Mouse (Mus musculus) gastrocnemius, postnatal 14 days (tissue): ENCODE data around the gene Iqca. TPM values are rescaled to one million over a fixed set of nuclear protein-coding genes. Genes with fewer than 3 reads are reported as not detected.

Experiments
- DNase-seq: peaks from one replicate; pipeline ENCODE4 v3.0.0; 2021; ENCODE audit warnings: mixed read lengths
- intact Hi-C: fragments of 180-260 bp; cut with DNase I; formaldehyde crosslinking; loops from one replicate; pipeline ENCODE4 v1.15.1; 2025; ENCODE audit warnings: low total_unique reads
- long read RNA-seq, 2 experiments: library from polyadenylated mRNA; stranded (forward); transcript quantifications; one replicate each; pipeline ENCODE4 v2.0.0; 2021
- total RNA-seq, 2 experiments: library from RNA; stranded (reverse); gene quantifications; 2 replicates each; pipeline ENCODE4 v1.2.3; 2021

The Iqca gene
- under 1 TPM in 1 of 2 experiments, not detected in 1; 0.16 TPM for total RNA-seq
- long read RNA-seq, experiment 1 = 0 reads
- long read RNA-seq, experiment 2, partial matches to known transcripts = 0 of 1 reads
- long read RNA-seq, experiment 2, other reads (novel, unspliced or antisense) = 1 of 1 reads

DNA sequence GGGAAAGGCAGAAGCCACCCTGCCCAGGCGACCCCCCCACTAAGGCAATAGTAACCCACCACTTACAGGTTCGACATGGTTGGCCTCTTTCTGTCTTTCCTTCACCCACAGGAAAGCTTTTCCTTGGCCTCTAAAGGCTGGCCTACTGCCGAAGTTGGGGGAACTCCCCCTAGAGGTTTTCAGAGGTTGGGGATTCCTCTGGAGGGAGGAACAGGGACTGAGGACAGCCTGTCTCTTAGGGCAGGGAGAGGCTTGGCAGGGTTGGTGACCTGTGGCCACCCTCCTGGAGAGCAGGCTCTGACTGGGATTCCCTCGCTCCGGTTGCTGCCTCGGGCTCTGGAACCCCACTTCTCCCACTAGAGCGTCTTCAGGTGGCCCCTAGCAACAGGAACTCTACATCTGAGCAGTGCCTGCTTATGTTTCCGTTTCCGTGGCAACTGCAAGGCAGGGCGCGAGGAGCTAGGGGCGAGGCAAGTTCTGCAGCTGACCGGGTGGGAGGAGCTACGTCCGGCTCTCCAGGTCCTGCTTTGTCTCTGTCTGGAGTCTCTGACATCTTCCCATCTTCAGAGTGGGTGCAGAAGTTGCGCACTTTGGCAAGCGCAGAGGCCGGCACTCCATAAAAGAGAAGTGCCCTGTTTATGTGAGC is at the start of gene Iqca:
Gene Iqca (minus strand): TSS at position 303 of the 646 bp plus-strand sequence.
- intact Hi-C loops = no loop called here
- peak; percentile 72 for DNase-seq

DNA sequence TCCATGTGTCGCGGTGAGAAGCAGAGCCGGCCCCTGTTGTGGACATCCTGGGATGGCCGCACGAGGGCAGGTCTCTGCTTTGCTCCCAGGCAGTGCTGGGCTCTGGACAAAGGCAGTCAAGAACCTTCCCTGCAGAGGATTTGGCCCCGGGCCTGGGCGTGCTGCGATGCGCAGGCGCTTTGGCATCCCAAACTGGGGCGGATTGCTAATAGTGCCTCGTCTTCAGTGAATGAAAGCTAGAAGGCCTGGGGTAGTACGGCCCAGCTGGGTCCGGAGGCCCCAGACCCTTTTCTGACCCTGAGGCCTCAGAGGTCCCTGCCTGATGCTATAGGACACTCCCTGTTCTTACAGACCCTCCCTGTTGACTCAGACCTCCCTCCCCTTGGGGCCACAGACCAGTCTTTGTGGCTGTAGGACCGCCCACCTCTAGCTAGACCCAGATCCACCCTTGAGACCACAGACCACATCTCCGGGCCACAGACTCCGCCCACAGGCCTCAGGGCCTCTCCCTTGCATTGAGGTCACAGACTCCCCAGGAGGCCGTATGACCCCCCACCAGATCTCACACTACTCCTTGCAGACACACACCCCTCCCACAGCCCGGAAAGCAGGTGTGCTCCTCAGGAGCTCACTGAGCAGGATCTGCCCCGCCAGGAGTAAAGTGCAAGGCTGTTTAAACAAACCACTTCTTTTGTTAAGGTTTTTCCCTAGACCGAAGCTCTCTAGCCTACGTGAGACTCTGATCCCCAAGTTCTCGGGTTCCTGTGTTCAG is 49.2 kb upstream of the Iqca start:
- intact Hi-C loops = loop anchor here (5.0 to 10.0 kb wide), 2 partner anchors 145 to 382 kb away; no protein-coding TSS in a partner anchor
- DNase-seq = peak; percentile 86

DNA sequence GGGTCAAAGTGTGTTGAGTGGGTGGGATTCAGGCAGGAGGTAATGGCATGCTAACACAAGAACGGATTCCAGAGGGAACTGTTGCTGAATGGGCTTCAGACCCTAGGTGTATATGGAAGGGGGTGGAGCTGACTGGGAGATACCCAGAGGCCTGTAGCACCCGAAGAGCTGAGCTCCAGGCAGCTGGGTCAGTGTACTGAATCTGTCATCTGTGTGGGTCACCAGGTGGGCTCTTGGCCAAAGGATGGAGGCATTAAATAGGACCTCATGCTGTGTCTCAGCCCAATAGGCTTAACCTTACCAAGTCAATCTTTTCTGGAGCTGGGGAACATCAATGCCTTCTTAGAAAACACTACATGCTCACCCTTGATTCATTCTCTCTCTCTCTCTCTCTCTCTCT is 48.5 kb upstream of the Iqca start:
- intact Hi-C loops = loop anchor here (5.0 to 10.0 kb wide), 2 partner anchors 144 to 383 kb away; no protein-coding TSS in a partner anchor
- no peak for DNase-seq

DNA sequence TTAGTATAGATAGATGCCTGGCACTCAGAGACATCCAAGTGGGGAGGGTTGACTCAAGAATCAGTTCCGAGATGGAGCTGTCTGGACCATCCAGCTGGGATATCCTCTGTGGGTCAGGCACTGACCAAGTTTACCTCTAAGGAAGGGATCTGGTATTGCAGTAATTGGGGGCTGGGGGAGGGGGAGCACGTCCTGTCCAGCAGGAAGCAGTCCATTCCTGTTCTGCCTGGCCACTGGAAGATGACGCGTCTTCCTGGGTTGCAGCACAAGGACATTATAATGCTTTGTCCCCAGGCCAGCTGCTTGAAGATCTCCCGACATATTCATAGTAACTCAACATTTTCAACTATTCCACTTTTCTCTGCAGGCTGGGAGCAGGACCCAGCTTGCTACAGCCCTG is 48.0 kb upstream of the Iqca start:
- intact Hi-C loops = loop anchor here (5.0 to 10.0 kb wide), 2 partner anchors 144 to 384 kb away; no protein-coding TSS in a partner anchor
- DNase-seq = peak; percentile 22

DNA sequence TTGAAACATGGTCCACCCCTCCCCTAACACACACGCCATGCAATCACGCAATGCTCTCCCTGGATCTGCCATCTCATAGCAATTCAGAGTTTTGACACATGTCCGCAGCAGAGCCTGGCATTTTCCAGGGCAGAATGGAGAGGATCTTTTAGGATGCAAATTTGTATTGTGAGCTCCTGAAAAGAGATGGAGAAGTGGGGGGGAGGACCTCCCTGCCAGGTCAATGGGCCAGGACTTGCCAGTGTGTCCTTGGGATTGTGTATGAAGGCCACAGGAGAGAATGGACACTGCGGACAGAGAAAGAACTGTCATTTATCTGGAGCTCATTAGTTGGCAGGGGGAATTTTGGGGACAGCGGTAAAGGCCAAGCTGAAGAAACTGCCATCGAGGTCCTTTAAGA is 35.8 kb upstream of the Iqca start:
- intact Hi-C loops = loop anchor here (10.0 kb wide), 1 partner anchor 94 kb away; no protein-coding TSS in a partner anchor
- DNase-seq = no peak

DNA sequence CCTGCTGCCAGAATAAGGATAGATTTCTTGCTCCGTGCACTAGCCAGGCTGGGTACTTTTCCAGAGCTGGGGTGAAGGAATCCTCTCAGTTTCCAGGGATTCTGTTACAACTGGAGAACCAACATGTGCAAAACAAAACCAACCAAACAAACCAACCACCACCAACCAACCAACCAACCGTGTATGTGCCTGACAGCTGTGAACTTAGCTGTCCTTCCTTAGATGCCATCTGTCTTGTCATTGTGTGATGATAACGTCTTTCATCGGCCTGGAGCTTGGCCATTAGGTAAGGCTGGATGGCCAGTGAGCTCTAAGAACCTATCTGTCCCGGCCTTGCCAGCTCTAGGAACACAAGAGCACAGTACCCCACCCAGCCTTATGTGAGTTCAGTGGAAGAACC is 33.7 kb upstream of the Iqca start:
- intact Hi-C loops = loop anchor here (10.0 kb wide), 1 partner anchor 92 kb away; no protein-coding TSS in a partner anchor
- no peak for DNase-seq

DNA sequence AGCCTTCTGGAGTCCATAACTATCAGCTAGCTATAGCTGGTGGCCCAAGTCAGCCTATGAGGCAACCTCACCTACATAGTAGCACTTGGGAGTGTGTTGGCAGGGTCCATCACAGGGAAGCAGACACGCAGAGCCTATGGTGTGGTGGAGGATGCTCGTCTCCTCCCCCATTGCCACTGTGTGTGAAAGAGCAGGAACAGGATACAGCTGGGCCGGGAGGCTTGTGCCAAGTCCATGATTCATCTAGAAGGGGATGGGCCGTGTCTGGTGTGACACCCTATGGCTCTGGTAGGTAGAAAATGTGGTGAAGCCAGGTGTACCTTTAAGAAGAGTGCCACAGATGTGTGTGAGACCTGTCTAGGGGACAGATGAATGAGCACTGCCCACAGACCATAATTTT is 33.0 kb upstream of the Iqca start:
- intact Hi-C loops = loop anchor here (10.0 kb wide), 1 partner anchor 91 kb away; no protein-coding TSS in a partner anchor
- no peak for DNase-seq

DNA sequence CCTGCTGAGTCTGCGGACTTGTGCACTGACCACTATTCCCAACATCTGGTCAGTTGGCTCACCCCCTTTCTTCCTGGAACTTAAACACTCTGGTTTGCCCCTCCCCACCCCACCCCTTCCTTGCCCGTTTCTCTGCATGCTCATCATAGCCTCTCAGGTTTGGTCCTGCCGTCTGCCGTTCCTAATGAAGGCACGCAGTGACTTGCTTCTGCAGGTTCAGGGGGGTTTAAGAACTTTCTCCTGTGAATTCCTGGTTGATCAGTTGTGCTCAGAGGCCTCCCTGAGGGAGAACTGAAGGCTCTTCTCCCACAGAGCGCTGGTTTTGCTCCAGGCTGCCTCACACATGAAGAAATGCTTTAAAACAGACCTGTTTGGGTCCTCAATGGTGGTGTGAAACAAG is 30.4 kb upstream of the Iqca start:
- DNase-seq = no peak
- intact Hi-C loops = loop anchor here (10.0 kb wide), 1 partner anchor 89 kb away; no protein-coding TSS in a partner anchor

DNA sequence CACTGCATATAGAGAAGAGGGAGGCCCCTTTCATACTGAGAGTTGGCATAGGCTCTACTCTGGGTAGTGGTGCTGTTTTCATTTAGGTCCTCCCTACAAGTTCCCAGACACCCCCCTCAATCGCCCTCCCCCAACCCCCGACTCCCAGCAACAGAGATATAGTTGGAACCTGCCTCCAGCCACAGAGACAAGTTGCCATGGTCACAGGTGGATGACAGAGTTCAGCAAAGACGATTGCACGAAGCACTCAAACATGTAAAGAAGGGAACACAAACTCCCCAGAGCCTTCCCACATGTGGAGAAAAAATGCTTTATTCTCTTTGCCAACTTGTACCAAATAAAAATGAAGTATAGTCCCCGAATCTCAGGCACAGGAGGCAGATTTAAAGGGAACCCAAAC is 29.3 kb upstream of the Iqca start:
- intact Hi-C loops = loop anchor here (10.0 kb wide), 1 partner anchor 88 kb away; no protein-coding TSS in a partner anchor

DNA sequence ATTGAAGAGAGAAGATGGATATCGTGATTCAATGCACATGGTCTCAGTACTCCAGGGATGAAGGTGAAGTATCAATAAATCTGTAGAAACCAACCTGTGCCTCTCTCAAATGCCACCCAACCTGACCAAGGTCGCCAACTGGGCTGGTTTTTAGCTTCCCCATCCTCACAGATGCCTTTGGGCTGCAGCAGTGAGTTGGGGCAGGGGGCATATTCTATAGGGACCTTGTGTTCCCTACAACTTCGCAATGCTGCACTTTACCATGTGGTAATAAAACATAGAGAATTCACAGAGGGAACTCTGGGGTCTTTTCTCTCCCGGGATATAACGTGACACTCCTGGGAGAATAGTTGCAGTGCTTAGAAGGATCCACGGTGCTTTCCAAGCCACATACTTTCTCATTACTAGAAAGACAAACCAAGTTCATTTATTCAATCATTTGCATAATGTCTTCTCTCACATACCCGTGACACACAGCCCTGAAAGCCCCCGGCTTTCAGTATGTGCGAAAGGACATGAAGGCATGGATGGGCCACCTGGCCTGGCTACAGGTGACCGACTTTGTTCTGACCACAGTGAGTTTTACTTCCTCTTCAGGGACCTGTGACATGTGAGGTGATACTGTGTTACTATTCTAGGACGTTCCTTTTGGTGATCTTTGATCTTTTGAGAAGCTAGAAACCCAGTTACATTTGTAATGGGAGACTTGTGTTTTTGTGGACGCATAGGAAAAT is 27.9 kb upstream of the Iqca start:
- intact Hi-C loops = loop anchor here (10.0 kb wide), 1 partner anchor 86 kb away; no protein-coding TSS in a partner anchor
- no peak for DNase-seq

More for the DNA sequence above, 29.3 kb upstream of the Iqca start:
- DNase-seq = no peak

DNA sequence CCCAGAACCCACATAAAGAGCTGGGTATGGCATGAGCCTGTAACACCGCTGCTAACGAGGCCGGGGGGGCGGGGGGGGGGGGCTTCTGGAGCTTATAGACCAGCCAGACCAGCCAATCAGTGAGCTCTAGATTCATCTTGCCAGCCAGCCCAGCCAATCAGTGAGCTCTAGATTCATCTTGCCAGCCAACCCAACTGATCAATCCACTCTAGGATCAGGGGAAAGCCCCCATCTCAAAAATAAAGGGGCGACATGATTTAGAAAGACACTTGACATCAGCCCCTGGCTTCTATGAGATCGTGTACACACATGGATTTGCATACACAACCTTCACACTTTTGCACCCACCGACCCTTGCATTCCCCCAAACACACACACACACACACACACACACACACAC is 27.3 kb upstream of the Iqca start:
- no peak for DNase-seq
- intact Hi-C loops = loop anchor here (10.0 kb wide), 1 partner anchor 86 kb away; no protein-coding TSS in a partner anchor

DNA sequence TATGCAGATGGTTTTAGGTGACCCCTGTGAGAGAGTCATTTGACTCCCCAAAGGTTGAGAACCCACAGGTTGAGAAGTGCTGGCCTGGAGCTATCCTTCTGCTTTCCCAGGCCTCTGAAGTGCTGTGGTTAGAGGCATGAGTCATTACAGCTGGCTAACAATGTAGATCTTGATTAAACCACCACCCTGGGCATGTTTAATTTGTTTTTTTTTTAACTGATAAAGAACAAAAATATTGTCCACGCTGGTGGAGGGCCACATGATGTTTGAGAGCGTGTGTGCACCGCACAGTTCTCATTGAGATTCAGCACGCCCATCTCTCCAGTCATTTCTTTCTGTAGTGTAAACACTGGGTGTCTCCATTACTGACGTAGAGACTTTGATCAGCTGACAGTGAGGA is 24.8 kb upstream of the Iqca start:
- no peak for DNase-seq
- intact Hi-C loops = no loop called here

DNA sequence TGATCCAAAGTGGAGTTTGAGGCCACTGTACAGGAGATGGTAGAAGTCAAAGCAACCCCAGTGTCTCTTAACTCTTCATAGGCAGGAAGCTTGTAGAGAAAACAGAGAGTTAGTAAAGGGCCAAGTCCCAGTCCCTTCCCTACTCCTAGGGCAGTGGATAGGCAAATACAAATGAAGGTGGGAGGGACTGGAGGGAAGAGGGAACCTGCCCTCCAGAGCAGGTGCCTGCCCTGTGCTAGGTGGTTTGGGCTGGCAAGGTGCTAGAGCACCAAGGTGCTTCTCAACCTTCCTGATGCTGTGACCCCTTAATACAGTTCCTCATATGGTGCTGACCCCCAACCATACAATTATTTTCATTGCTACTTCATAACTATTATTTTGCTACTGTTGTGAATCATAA is 24.4 kb upstream of the Iqca start:
- DNase-seq = no peak
- intact Hi-C loops = no loop called here

DNA sequence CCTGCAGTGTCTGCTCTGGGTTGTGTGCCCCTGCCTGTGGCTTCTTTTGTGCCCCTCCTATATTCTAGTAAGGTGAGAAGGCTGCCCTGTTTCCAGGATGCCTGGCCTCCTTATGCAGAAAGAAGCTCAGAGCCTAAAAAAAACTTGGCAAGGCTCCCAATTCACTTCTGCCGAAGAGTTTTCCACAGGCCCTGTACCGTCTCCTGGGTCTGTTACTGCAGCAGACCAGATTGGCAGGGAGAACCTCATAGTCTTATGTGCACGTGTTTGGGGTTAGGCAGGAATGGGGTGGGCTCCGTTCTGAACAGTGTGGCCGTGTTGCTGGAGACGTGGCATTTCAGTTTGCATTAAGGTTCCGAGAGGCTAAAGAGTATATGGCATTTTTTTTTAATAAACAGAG is 23.0 kb upstream of the Iqca start:
- no peak for DNase-seq
- intact Hi-C loops = no loop called here

DNA sequence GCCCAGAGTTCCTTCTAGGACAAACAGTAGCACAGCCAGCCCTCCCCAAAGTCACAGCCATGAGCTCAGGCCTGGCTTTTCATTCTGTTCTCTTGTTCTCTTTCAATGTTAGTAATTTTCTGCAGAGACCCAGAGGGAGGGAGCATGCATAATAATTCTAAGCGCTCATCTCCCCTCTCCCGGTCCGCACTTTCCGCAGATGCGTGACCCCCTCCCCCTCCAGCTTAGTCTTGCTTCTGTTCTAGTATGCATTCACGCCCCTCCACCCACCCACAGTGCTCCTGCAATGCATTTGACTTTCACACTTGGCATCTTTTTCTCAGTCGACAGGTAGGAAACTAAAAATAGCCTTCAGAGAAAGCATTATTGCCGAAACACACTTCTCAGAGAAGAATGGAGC is 21.1 kb upstream of the Iqca start:
- intact Hi-C loops = no loop called here
- DNase-seq = no peak

DNA sequence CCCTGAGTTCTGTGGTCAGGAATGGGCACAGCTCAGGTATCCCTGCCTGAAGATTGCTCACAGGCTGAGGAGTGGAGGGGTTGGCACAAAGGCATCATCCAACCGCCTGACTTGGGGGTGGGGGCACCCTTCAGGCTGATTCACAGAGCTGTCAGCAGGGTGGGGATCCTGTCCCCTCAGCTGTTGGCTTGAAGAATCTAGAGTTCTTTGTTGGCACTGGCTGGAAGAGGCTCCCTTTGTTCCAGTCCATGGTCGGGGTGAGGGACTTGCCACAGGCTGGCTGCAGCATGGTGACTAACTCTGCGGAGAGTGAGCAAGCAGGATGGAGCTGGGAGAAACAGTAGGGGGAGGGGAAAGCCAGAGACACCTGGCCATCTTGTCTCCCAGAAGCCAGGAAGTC is 11.1 kb upstream of the Iqca start:
- peak; percentile 8 for DNase-seq
- intact Hi-C loops = no loop called here

DNA sequence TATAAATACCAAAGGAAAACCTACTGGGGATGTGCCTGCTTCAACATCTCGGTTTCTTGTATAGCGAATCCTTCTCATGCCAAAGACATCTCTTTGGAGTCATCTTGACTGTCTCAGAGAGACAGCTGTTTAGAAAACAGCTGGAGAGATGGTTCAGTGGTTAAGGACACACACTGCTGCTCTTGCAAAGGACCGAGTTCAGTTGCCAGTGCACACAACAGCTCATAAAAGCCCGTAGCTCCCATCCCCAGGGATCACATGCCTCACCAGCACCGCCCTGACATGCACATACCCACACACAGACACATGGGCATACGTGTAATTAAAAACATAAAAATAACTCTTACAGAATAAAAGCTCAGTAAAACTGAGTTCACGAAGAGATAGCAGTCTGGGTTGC is 10.0 kb upstream of the Iqca start:
- intact Hi-C loops = no loop called here
- no peak for DNase-seq

DNA sequence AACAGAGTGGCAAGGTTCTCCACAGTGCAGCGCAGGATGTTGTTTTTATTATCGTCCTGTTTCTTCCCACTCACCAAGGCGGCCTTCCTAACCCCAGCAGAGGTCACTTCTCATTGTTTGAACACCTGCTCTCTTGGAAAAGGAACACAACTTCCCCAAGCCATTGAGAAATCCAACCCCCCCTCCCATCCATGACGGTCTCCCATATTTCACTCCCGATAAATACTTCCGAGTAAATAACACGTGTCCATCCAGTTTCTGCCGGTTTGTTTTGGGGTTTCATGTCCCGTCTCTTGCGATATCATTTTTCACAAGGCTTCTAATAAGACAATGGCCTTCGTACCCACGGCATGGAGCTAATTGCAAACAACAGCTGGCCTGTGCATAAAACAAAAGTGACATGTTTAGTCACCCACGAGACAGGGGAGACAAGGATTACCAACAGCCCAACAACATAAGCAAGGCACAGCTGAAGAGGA is 9.2 kb upstream of the Iqca start:
- intact Hi-C loops = no loop called here
- DNase-seq = no peak

DNA sequence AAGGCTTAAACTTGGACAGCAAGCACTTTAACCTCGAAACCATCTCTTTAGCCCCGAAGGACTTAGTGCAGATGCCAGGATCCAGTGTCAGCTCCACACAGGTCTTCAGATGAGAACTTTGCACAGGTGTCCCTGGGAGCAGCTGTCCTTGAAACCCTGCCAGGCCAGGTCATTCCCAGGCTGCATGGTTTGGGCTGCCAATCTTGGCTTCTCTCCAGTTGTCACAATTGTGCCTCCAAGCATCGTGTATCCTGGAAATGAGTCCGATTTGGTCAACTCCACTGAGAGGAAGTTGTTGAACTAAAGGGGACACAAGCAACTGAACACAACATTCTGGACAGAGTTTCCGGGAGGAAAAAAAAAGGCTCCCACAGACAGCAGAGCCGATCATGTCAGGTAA is 8.4 kb upstream of the Iqca start:
- intact Hi-C loops = no loop called here
- peak; percentile 21 for DNase-seq

DNA sequence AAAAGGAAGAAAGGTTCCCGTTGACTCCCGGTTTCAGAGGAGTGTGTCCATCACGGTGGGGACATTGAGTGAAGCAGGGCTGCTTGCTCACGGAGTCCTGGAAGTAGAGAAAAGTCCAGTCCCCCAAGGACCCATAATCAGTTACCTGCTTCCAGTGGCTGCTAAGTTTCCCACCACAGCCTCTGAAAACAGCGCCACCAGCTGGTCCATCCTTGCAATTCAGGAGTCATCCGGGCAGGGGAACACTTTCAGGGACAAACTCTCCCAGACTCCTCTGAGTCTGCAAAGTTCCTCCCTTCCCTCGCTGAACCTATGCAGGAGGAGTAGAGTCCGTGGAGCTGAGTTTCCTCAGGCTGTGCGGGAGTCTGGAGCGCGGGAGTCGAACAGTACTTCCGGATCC is 6.7 kb upstream of the Iqca start:
- DNase-seq = no peak
- intact Hi-C loops = no loop called here
